Mouse (Mus musculus) ES-Bruce4 (cell line): Measurements from ENCODE around the gene Stk39.

ENCODE experiments used
- CTCF ChIP-seq: IDR thresholded peaks from one replicate; pipeline ENCODE4 v1.8.1; 2011; ENCODE audit warnings: low read depth, low read length
- EP300 ChIP-seq: IDR thresholded peaks from 2 replicates; pipeline ENCODE4 v1.6.1; 2011; ENCODE audit warnings: low read depth, low read length; ENCODE audit not compliant: insufficient read depth

DNA sequence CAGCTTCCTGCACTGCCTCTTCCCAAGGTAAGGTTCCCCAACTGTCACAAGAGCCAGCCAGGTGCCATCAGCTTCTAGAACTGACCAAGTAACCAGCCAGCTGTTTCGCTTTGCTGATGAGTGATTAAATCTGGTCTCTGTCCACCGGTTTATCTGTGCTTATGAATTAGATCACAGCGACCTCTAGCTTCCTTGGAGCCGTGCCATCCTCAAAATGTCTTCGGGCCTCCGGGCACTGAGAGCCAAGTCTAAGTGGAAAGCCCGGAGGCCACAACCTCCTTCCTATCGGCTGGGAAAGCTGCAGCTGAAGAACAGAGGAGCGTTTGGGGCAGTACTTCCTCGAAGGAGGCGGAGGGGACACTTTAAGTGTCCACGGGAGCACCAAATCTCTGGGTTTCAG, 95.4 kb downstream of the Stk39 start:
- TF ChIP-seq EP300 = no peak
- TF ChIP-seq CTCF = no peak
